Mouse (Mus musculus) adrenal gland, adult (tissue): ENCODE data around the gene Olfr967.
"Not testable (repeated sequence)": the region's sequence is repeated elsewhere in the genome, so short reads cannot be mapped to it uniquely, and the experiment has no call there.

Experiments used
- DNase-seq, 2 experiments: peaks; one replicate each; pipeline ENCODE4 v3.0.0; 2022 to 2023; ENCODE audit warnings: low spot score in 1 of 2; ENCODE audit not compliant: inconsistent age in 2 of 2

Olfr967 gene

DNA sequence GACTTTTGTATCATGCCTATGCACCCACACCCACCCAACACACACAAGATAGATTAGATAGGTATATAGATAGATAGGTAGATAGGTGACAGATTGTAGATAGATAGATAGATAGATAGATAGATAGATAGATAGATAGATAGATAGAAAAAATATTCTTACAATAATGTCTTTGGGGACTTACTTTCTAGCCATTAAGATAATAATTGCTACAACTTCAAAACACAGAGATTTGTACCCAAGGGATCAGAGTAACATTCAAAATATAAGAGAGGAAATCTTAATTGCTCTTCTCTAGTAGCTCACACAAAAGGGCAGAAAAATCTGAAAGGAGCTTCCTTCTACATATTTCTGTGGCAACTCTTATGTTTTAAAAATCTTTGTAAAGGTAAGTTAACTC is at the start of gene Olfr967:
Gene Olfr967 (plus strand): TSS at position 301 of the 400 bp plus-strand sequence.
- no peak for DNase-seq

DNA sequence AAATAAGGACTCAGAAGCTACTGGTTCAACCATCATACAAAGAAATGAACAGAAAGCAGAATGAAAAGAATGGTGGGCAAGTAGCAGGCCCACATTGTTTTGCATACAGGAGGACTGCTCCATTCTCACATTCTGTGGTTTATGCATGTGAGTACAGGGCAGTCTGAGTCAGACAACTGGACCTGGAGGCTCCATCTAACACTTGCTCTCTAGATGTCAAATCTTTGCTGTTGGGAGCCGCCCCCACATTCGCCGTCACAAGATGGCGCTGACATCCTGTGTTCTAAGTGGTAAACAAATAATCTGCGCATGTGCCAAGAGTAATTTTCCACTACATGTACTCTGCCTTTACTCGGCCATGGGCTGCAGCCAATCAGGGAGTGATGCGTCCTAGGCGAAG is 44.9 kb upstream of the Olfr967 start:
- DNase-seq, result not testable (repeated sequence)

DNA sequence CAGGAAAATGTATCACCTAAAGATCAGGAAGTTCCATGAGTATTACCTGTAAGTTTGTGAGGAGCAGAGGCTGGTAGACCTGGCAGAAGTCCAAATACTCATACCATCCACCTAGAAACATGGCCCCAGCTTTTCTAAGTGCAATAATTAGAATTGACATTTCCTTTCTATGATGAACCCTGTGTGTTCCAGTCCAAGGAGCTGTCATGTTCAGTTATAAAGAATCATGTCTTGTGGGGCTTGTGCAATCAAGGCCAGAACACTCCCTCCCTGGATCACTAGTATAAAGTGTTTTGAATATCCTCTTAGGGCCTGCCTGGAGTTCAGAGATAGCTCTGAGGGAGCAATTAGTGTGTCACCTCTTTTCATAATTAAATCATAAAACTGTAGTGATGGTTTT is 39.0 kb upstream of the Olfr967 start, which contains the start of gene Olfr149:
Gene Olfr149 (minus strand): TSS at position 101 of the 400 bp plus-strand sequence.
- no peak for DNase-seq

DNA sequence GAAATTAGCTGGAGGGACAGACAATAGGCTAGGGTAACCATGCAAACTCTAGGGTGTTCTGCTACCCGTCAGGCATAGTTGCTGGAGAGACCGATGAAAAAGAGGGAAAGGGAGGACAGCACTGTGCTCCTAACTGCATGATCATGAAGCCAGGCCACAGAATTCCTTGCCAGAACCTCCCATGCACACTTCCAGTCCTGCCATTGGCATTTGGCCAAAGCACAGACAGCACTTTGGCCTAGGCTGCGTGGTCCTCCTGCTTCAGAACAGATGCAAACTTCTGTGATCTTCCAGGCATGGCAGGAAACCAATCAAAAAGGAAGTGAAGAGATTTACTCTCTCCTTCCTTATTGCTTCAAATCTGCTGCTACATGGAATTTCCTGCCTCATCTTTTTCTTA is 37.1 kb upstream of the Olfr967 start:
- no peak for DNase-seq

DNA sequence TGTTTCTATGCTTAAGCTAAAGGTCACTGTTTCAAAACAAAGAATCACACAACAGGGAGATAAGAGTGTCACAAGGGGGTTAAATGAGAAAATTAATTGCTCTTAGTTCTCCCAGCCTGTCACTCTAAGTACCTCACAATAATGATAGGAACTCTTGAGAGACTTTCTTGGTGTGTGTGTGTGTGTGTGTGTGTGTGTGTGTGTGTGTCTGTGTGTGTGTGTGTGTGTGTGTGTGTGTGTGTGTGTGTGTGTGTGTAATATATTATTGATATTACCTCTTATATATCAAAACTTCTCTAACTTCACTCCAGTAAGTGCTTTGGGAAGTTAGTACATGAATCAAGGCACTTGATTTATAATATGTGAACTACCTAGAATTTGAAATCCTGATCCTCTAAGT is 35.0 kb upstream of the Olfr967 start, which contains the start of gene Olfr965:
Gene Olfr965 (plus strand): TSS at position 301 of the 400 bp plus-strand sequence.
- no peak for DNase-seq

DNA sequence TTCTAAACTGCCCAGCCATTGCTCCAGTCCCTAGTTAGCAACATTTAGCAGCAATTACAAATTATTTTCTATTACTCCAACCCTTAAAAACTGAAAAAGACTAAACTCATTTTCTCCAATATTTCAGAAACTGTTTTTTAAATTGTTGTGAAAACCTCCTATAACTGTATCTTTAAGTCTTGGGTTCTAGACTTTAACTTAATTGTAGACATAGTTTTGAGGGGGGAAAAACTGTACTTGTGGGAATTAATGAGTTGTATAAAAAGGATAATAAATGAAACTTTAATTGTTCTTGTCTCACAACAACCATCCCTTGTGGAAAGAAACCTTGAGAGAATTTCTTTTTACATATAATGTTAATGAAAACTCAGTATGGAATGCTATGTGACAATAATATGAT is 15.4 kb upstream of the Olfr967 start, which contains the start of gene Olfr150:
Gene Olfr150 (plus strand): TSS at position 301 of the 400 bp plus-strand sequence.
- DNase-seq, result no peak

DNA sequence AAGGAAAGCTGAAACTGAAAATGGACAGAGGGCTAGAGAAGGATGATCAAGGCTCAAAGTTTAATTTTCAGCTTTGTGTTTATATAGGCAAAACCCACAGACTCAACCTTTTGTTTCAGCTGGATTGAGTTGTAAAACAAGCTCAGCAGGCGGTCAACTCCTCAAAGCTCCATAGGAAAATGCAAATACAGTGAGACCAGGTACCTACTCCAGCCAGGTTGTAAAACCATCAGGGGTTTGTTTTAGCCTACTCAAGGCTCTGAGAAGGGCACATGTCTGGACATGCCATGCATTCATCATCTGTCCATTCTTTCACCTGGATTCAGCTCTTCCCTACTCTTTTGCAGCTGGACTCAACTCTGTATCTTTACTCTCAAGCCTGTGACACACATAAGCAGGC is 5.3 kb upstream of the Olfr967 start:
- DNase-seq, result no peak

DNA sequence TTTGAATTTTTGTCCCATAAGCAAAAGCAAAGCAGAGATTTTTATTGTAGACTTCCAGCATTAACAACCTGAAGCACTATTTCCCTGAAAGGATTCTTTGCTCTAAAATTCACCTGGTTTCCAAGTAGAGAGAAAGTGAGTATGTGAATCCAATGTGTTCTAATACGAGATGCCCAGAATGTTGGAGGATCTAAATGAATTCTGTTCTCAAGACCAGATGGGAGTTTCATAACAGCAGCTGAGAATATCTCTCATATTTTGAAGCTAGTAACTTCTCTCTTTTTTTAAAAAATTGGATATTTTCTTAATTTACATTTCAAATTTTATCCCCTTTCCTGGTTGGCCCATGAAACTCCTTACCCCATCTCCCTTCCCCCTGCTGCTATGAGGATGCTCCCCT is 379 bp downstream of the Olfr967 start:
- no peak for DNase-seq

DNA sequence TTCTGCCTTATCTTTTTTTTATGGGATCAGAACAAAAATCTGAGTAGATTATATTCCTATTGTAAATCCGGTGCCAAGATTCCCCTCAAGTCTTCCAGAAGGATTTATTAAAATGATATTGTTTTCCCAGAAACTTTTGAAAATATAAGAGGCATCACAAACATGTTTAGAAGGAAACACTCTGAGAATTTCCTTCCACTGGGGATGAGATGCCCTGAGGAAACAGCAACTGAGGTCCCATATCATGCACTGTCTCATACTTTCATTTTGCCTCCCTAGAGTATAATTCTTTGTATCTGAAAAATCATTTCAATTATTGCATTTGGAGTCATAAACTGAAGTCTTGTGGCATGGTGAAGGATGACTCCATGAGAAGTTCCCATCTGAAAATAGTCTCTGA is 37.1 kb downstream of the Olfr967 start, which contains the start of gene Olfr968:
Gene Olfr968 (minus strand): TSS at position 101 of the 400 bp plus-strand sequence.
- no peak for DNase-seq

DNA sequence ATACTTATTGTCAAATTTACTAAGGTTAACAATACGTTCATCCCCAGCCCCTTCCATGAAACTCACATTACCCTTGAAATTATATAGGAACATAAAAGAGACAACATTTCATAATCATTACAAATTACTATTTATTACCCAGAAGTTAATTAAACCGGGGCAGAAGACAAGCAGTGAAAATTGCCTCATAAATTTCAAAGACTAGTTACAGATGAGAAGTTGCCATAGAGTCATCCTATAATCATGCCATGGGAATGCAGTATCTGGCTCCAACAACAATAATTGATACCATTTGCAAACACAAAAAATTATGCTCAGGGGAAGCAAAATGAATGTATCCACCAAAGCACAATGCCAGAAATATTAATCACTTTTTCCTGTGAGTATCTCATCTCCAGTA is 44.5 kb downstream of the Olfr967 start, which contains the start of gene Olfr969:
Gene Olfr969 (plus strand): TSS at position 388 of the 400 bp plus-strand sequence.
- no peak for DNase-seq
